Mouse (Mus musculus): Measurements from ENCODE around the gene Tas2r143.

GRCm38 (mm10) chr6:42435490-42435889 lies 35.5 kb downstream of the Tas2r143 start:
- TF ChIP-seq GATA1 (IDR thresholded peaks at IDR 0.05; ENCODE audit: low read length) (no peak), TAL1 (IDR thresholded peaks at IDR 0.05; ENCODE audit: low read length) (no peak)
